Mouse (Mus musculus): ENCODE results near the gene Agrn. TPM values are rescaled to one million over a fixed set of nuclear protein-coding genes. Genes with fewer than 3 reads are reported as not detected.
"Not testable (repeated sequence)": the region's sequence is repeated elsewhere in the genome, so short reads cannot be mapped to it uniquely, and the experiment has no call there.

The Agrn gene
- polyA plus RNA-seq, 1 experiment, result 98.6 TPM

- H3K4me3 ChIP-seq (ENCODE audit: insufficient read depth, low read depth, low read length), result no peak overlapping the region
- no peak for TF ChIP-seq CTCF (conservative IDR thresholded peaks at IDR 0.05; ENCODE audit: insufficient read depth, insufficient read length, low read depth, low read length)
- H3K27ac ChIP-seq (ENCODE audit: insufficient read depth, low read depth, low read length), result no peak overlapping the region
- DNase-seq, result no peak
- no peaks in the 10 kb centered on the region for H3K36me3 ChIP-seq (ENCODE audit: control insufficient read depth, insufficient read depth, low read length)
- 84% methylated on average over 5 of the region's 5 CpGs for WGBS
- H3K4me1 ChIP-seq (ENCODE audit: control insufficient read depth, insufficient read depth, low read length), result 0 out of 2 replicates have a peak, but pooled peaks cover 4% of the 10 kb centered on the region
- no peaks in the 10 kb centered on the region for H3K27me3 ChIP-seq (replicated peaks; ENCODE audit: control insufficient read depth, insufficient read depth, low read length)
These were observed 13.5 kb downstream of the Agrn start for GRCm38 (mm10) chr4:156183747-156184146.

GRCm38 (mm10) chr4:156177630-156178029 lies 19.7 kb downstream of the Agrn start:
- no peaks in the 10 kb centered on the region for H3K4me1 ChIP-seq (ENCODE audit: control insufficient read depth, insufficient read depth, low read length)
- TF ChIP-seq POLR2A (IDR thresholded peaks at IDR 0.05; ENCODE audit: low read depth, low read length), result no peak
- TF ChIP-seq CTCF (conservative IDR thresholded peaks at IDR 0.05; ENCODE audit: insufficient read depth, insufficient read length, low read depth, low read length), result no peak
- H3K27ac ChIP-seq (ENCODE audit: insufficient read depth, low read depth, low read length), result no peak overlapping the region
- 92% methylated on average over 9 of the region's 9 CpGs for WGBS
- no peak overlapping the region for H3K4me3 ChIP-seq (ENCODE audit: insufficient read depth, low read depth, low read length)
- no peak for DNase-seq
- peaks cover 2% of the 10 kb centered on the region; the same call in 1 of the 2 replicates for H3K36me3 ChIP-seq (ENCODE audit: control insufficient read depth, insufficient read depth, low read length)
- no peaks in the 10 kb centered on the region for H3K27me3 ChIP-seq (replicated peaks; ENCODE audit: control insufficient read depth, insufficient read depth, low read length)

GRCm38 (mm10) chr4:156171828-156172227 lies 25.5 kb downstream of the Agrn start:
- Histone ChIP-seq H3K27ac (ENCODE audit: insufficient read depth, low read depth, low read length) (no peak overlapping the region), H3K36me3 (ENCODE audit: control insufficient read depth, insufficient read depth, low read length) (peaks cover 4% of the 10 kb centered on the region; the same call in 1 of the 2 replicates), H3K27me3 (replicated peaks; ENCODE audit: control insufficient read depth, insufficient read depth, low read length) (no peaks in the 10 kb centered on the region), H3K4me3 (ENCODE audit: insufficient read depth, low read depth, low read length) (no peak overlapping the region), H3K4me1 (ENCODE audit: control insufficient read depth, insufficient read depth, low read length) (no peaks in the 10 kb centered on the region)
- DNase-seq, result no peak
- TF ChIP-seq CTCF (conservative IDR thresholded peaks at IDR 0.05; ENCODE audit: insufficient read depth, insufficient read length, low read depth, low read length), result no peak
- no peak for TF ChIP-seq POLR2A (IDR thresholded peaks at IDR 0.05; ENCODE audit: low read depth, low read length)
- 94% methylated on average over 11 of the region's 11 CpGs for WGBS

GRCm38 (mm10) chr4:156169129-156169528 lies 28.2 kb downstream of the Agrn start:
- Histone ChIP-seq H3K4me3 (ENCODE audit: insufficient read depth, low read depth, low read length) (no peak overlapping the region), H3K27me3 (replicated peaks; ENCODE audit: control insufficient read depth, insufficient read depth, low read length) (no peaks in the 10 kb centered on the region), H3K4me1 (ENCODE audit: control insufficient read depth, insufficient read depth, low read length) (no peaks in the 10 kb centered on the region), H3K27ac (ENCODE audit: insufficient read depth, low read depth, low read length) (no peak overlapping the region), H3K36me3 (ENCODE audit: control insufficient read depth, insufficient read depth, low read length) (peaks cover 4% of the 10 kb centered on the region; the same call in 1 of the 2 replicates)
- WGBS, result 95% methylated on average over 10 of the region's 10 CpGs
- no peak for DNase-seq
- TF ChIP-seq POLR2A (IDR thresholded peaks at IDR 0.05; ENCODE audit: low read depth, low read length) (no peak), CTCF (conservative IDR thresholded peaks at IDR 0.05; ENCODE audit: insufficient read depth, insufficient read length, low read depth, low read length) (no peak)

GRCm38 (mm10) chr4:156168611-156169010 lies 28.7 kb downstream of the Agrn start:
- H3K27ac ChIP-seq (ENCODE audit: insufficient read depth, low read depth, low read length), result no peak overlapping the region
- peaks cover 4% of the 10 kb centered on the region; the same call in 1 of the 2 replicates for H3K36me3 ChIP-seq (ENCODE audit: control insufficient read depth, insufficient read depth, low read length)
- TF ChIP-seq CTCF (conservative IDR thresholded peaks at IDR 0.05; ENCODE audit: insufficient read depth, insufficient read length, low read depth, low read length), result no peak
- no peak for TF ChIP-seq POLR2A (IDR thresholded peaks at IDR 0.05; ENCODE audit: low read depth, low read length)
- no peaks in the 10 kb centered on the region for H3K4me1 ChIP-seq (ENCODE audit: control insufficient read depth, insufficient read depth, low read length)
- no peak for DNase-seq
- H3K27me3 ChIP-seq (replicated peaks; ENCODE audit: control insufficient read depth, insufficient read depth, low read length), result no peaks in the 10 kb centered on the region
- H3K4me3 ChIP-seq (ENCODE audit: insufficient read depth, low read depth, low read length), result no peak overlapping the region
- 94% methylated on average over 8 of the region's 8 CpGs for WGBS

- WGBS, result 86% methylated on average over 9 of the region's 9 CpGs
- Histone ChIP-seq H3K27me3 (replicated peaks; ENCODE audit: control insufficient read depth, insufficient read depth, low read length) (no peaks in the 10 kb centered on the region), H3K4me3 (ENCODE audit: insufficient read depth, low read depth, low read length) (no peak overlapping the region), H3K27ac (ENCODE audit: insufficient read depth, low read depth, low read length) (no peak overlapping the region), H3K36me3 (ENCODE audit: control insufficient read depth, insufficient read depth, low read length) (0 out of 2 replicates have a peak, but pooled peaks cover 2% of the 10 kb centered on the region), H3K4me1 (ENCODE audit: control insufficient read depth, insufficient read depth, low read length) (no peaks in the 10 kb centered on the region)
- DNase-seq, result no peak
- TF ChIP-seq CTCF (conservative IDR thresholded peaks at IDR 0.05; ENCODE audit: insufficient read depth, insufficient read length, low read depth, low read length) (no peak; the same call in 1 of the 2 replicates), POLR2A (IDR thresholded peaks at IDR 0.05; ENCODE audit: low read depth, low read length) (no peak)
These were observed 30.8 kb downstream of the Agrn start for GRCm38 (mm10) chr4:156166477-156166876.

GRCm38 (mm10) chr4:156154771-156155170 lies 42.5 kb downstream of the Agrn start:
- Histone ChIP-seq H3K27me3 (replicated peaks; ENCODE audit: control insufficient read depth, insufficient read depth, low read length) (no peaks in the 10 kb centered on the region), H3K4me1 (ENCODE audit: control insufficient read depth, insufficient read depth, low read length) (no peaks in the 10 kb centered on the region), H3K27ac (ENCODE audit: insufficient read depth, low read depth, low read length) (no peak overlapping the region), H3K36me3 (ENCODE audit: control insufficient read depth, insufficient read depth, low read length) (no peaks in the 10 kb centered on the region), H3K4me3 (ENCODE audit: insufficient read depth, low read depth, low read length) (no peak overlapping the region)
- DNase-seq, result no peak
- 92% methylated on average over 3 of the region's 3 CpGs for WGBS
- TF ChIP-seq CTCF (conservative IDR thresholded peaks at IDR 0.05; ENCODE audit: insufficient read depth, insufficient read length, low read depth, low read length) (no peak), POLR2A (IDR thresholded peaks at IDR 0.05; ENCODE audit: low read depth, low read length) (no peak)

GRCm38 (mm10) chr4:156150887-156151286 lies 46.4 kb downstream of the Agrn start:
- H3K27ac ChIP-seq (ENCODE audit: insufficient read depth, low read depth, low read length); H3K4me1 ChIP-seq (ENCODE audit: control insufficient read depth, insufficient read depth, low read length); H3K36me3 ChIP-seq (ENCODE audit: control insufficient read depth, insufficient read depth, low read length); H3K27me3 ChIP-seq (replicated peaks; ENCODE audit: control insufficient read depth, insufficient read depth, low read length); H3K4me3 ChIP-seq (ENCODE audit: insufficient read depth, low read depth, low read length): not testable (repeated sequence)
- DNase-seq, result peak; percentile 38
- WGBS, result 68% methylated on average over 10 of the region's 10 CpGs

All from kidney, adult 2 months (tissue).